Mouse (Mus musculus) CH12.LX (cell line): ENCODE data around the gene Acsl6. TPM values are rescaled to one million over a fixed set of nuclear protein-coding genes. Genes with fewer than 3 reads are reported as not detected.
A peak's percentile ranks its signal among the peaks of the same experiment; 100 is the strongest.

Experiments used
- DNase-seq: peaks from one replicate; pipeline ENCODE4 v3.0.0-alpha.2; 2013; ENCODE audit errors: extremely low read depth
- H3K27ac ChIP-seq: 2 replicates; pipeline ENCODE4 v1.5.1; 2012; ENCODE audit warnings: low read depth, mild to moderate bottlenecking, control low read depth, moderate library complexity; ENCODE audit not compliant: insufficient read depth
- H3K27me3 ChIP-seq: replicated peaks from 2 replicates; pipeline ENCODE3; 2012; ENCODE audit warnings: inconsistent platforms
- H3K36me3 ChIP-seq, 2 experiments: replicated peaks in 1 of 2; 2 replicates each; pipeline versions ENCODE3 to v1.6.1; 2012; ENCODE audit warnings: inconsistent platforms in 1 of 2, low read length in 1 of 2, mild to moderate bottlenecking in 1 of 2, mixed read lengths in 1 of 2, moderate library complexity in 1 of 2; ENCODE audit not compliant: control insufficient read depth in 1 of 2, insufficient read depth in 1 of 2
- H3K4me1 ChIP-seq, 2 experiments: 2 replicates each; pipeline ENCODE4 v1.6.1; 2012; ENCODE audit warnings: inconsistent platforms in 1 of 2, moderate library complexity in 1 of 2; ENCODE audit not compliant: insufficient read depth in 2 of 2, control insufficient read depth in 1 of 2
- H3K4me2 ChIP-seq: 2 replicates; pipeline ENCODE4 v1.6.1; 2012; ENCODE audit warnings: low read depth, mild to moderate bottlenecking, control low read depth; ENCODE audit not compliant: poor library complexity, insufficient read depth, severe bottlenecking
- H3K4me3 ChIP-seq, 3 experiments: fragments of 150-350 bp in 1 of 3; sonication (generic) in 1 of 3; replicated peaks in 1 of 3; 2 replicates each; pipeline versions ENCODE3 to v1.5.1; 2011 to 2012; ENCODE audit warnings: low read depth in 2 of 3, low read length in 2 of 3, mild to moderate bottlenecking in 2 of 3, moderate library complexity in 2 of 3, control low read depth in 1 of 3, improper control_type of control experiment in 1 of 3, inconsistent platforms in 1 of 3, mixed read lengths in 1 of 3; ENCODE audit not compliant: poor library complexity in 1 of 3
- H3K79me2 ChIP-seq: replicated peaks from 2 replicates; pipeline ENCODE4 v1.6.1; 2012; ENCODE audit warnings: mild to moderate bottlenecking, moderate library complexity; ENCODE audit not compliant: control insufficient read depth, poor library complexity, insufficient read depth, severe bottlenecking; ENCODE audit errors: extremely low read depth
- H3K9ac ChIP-seq: 2 replicates; pipeline ENCODE4 v1.6.1; 2012; ENCODE audit warnings: low read depth, mild to moderate bottlenecking, control low read depth, moderate library complexity; ENCODE audit not compliant: insufficient read depth
- H3K9me3 ChIP-seq: replicated peaks from 2 replicates; pipeline ENCODE3; 2012; ENCODE audit warnings: low read length, inconsistent platforms, mixed read lengths
- BHLHE40 ChIP-seq: IDR thresholded peaks from 2 replicates; pipeline ENCODE4 v1.6.1; 2011; ENCODE audit warnings: mild to moderate bottlenecking, low read depth, low read length, improper control_type of control experiment
- CHD1 ChIP-seq: IDR thresholded peaks from 2 replicates; pipeline ENCODE4 v1.6.1; 2012; ENCODE audit warnings: low read depth, low read length, improper control_type of control experiment, inconsistent platforms
- CHD2 ChIP-seq: IDR thresholded peaks from 2 replicates; pipeline ENCODE4 v1.6.1; 2011; ENCODE audit warnings: low read length, improper control_type of control experiment
- CTCF ChIP-seq, 2 experiments: IDR thresholded peaks in 1 of 2; conservative IDR thresholded peaks in 1 of 2; 2 replicates each; pipeline ENCODE4 v1.5.1; 2011 to 2012; ENCODE audit warnings: low read depth in 2 of 2, low read length in 2 of 2, improper control_type of control experiment in 1 of 2, inconsistent platforms in 1 of 2, mild to moderate bottlenecking in 1 of 2, moderate library complexity in 1 of 2
- E2F4 ChIP-seq: IDR thresholded peaks from 2 replicates; pipeline ENCODE4 v1.6.1; 2011; ENCODE audit warnings: low read depth, low read length, improper control_type of control experiment; ENCODE audit not compliant: insufficient replicate concordance
- ELF1 ChIP-seq: IDR thresholded peaks from 2 replicates; pipeline ENCODE4 v1.6.1; 2014; ENCODE audit warnings: low read depth, mild to moderate bottlenecking, inconsistent platforms, low read length, improper control_type of control experiment
- EP300 ChIP-seq: IDR thresholded peaks from 2 replicates; pipeline ENCODE4 v1.6.1; 2011; ENCODE audit warnings: low read length, improper control_type of control experiment
- ETS1 ChIP-seq: conservative IDR thresholded peaks from 2 replicates; pipeline ENCODE4 v1.6.1; 2012; ENCODE audit warnings: low read depth, mild to moderate bottlenecking, inconsistent platforms, low read length, improper control_type of control experiment, moderate library complexity
- GABPA ChIP-seq: IDR thresholded peaks from 2 replicates; pipeline ENCODE4 v1.6.1; 2012; ENCODE audit warnings: low read depth, low read length, improper control_type of control experiment, inconsistent platforms; ENCODE audit not compliant: insufficient replicate concordance
- HCFC1 ChIP-seq: IDR thresholded peaks from 2 replicates; pipeline ENCODE4 v1.6.1; 2012; ENCODE audit warnings: low read depth, mild to moderate bottlenecking, inconsistent platforms, low read length, improper control_type of control experiment
- IRF4 ChIP-seq: IDR thresholded peaks from 2 replicates; pipeline ENCODE4 v1.6.1; 2014; ENCODE audit warnings: low read depth, mild to moderate bottlenecking, inconsistent platforms, low read length, improper control_type of control experiment
- JUN ChIP-seq: IDR thresholded peaks from 2 replicates; pipeline ENCODE4 v1.6.1; 2011; ENCODE audit warnings: low read depth, mild to moderate bottlenecking, low read length, improper control_type of control experiment, moderate library complexity; ENCODE audit not compliant: insufficient read depth
- JUND ChIP-seq: conservative IDR thresholded peaks from 2 replicates; pipeline ENCODE4 v1.6.1; 2011; ENCODE audit warnings: low read depth, low read length, improper control_type of control experiment
- KAT2A ChIP-seq: IDR thresholded peaks from 2 replicates; pipeline ENCODE4 v1.6.1; 2012; ENCODE audit warnings: low read length, improper control_type of control experiment, inconsistent platforms; ENCODE audit not compliant: insufficient replicate concordance
- MAFK ChIP-seq: IDR thresholded peaks from 2 replicates; pipeline ENCODE4 v1.6.1; 2011; ENCODE audit warnings: low read length, improper control_type of control experiment; ENCODE audit not compliant: insufficient replicate concordance
- MAX ChIP-seq: IDR thresholded peaks from 2 replicates; pipeline ENCODE4 v1.6.1; 2011; ENCODE audit warnings: low read length, improper control_type of control experiment
- MAZ ChIP-seq: IDR thresholded peaks from 2 replicates; pipeline ENCODE4 v1.6.1; 2012; ENCODE audit warnings: low read depth, mild to moderate bottlenecking, inconsistent platforms, low read length, improper control_type of control experiment, moderate library complexity
- MEF2A ChIP-seq: IDR thresholded peaks from 2 replicates; pipeline ENCODE4 v1.6.1; 2014; ENCODE audit warnings: low read depth, mild to moderate bottlenecking, inconsistent platforms, low read length, improper control_type of control experiment, borderline replicate concordance
- MXI1 ChIP-seq: IDR thresholded peaks from 2 replicates; pipeline ENCODE4 v1.6.1; 2011; ENCODE audit warnings: mild to moderate bottlenecking, low read depth, low read length, improper control_type of control experiment
- MYC ChIP-seq: IDR thresholded peaks from 2 replicates; pipeline ENCODE4 v1.6.1; 2011; ENCODE audit warnings: low read depth, mild to moderate bottlenecking, improper control_type of control experiment, low read length
- NELFE ChIP-seq: IDR thresholded peaks from 2 replicates; pipeline ENCODE4 v1.6.1; 2011; ENCODE audit warnings: low read depth, low read length, improper control_type of control experiment
- NRF1 ChIP-seq: IDR thresholded peaks from 2 replicates; pipeline ENCODE4 v1.6.1; 2014; ENCODE audit warnings: low read depth, mild to moderate bottlenecking, inconsistent platforms, low read length, improper control_type of control experiment, moderate library complexity
- PAX5 ChIP-seq: IDR thresholded peaks from 2 replicates; pipeline ENCODE4 v1.6.1; 2012; ENCODE audit warnings: low read length, inconsistent platforms, mixed read lengths
- POLR2A ChIP-seq: IDR thresholded peaks from 2 replicates; pipeline ENCODE4 v1.6.1; 2011; ENCODE audit warnings: low read depth, mild to moderate bottlenecking, improper control_type of control experiment, low read length
- POLR2AphosphoS2 ChIP-seq: IDR thresholded peaks from 2 replicates; pipeline ENCODE4 v1.6.1; 2011; ENCODE audit warnings: low read depth, low read length, improper control_type of control experiment
- RAD21 ChIP-seq: IDR thresholded peaks from 2 replicates; pipeline ENCODE4 v1.6.1; 2011; ENCODE audit warnings: low read depth, mild to moderate bottlenecking, low read length, improper control_type of control experiment, moderate library complexity
- RCOR1 ChIP-seq: conservative IDR thresholded peaks from 2 replicates; pipeline ENCODE4 v1.6.1; 2012; ENCODE audit warnings: low read depth, mild to moderate bottlenecking, inconsistent platforms, low read length, improper control_type of control experiment
- SIN3A ChIP-seq: IDR thresholded peaks from 2 replicates; pipeline ENCODE4 v1.6.1; 2012; ENCODE audit warnings: low read length, improper control_type of control experiment, inconsistent platforms
- SMC3 ChIP-seq: IDR thresholded peaks from 2 replicates; pipeline ENCODE4 v1.6.1; 2011; ENCODE audit warnings: low read depth, low read length, improper control_type of control experiment
- TBP ChIP-seq: conservative IDR thresholded peaks from 2 replicates; pipeline ENCODE4 v1.6.1; 2011; ENCODE audit warnings: low read depth, low read length, improper control_type of control experiment
- TCF12 ChIP-seq: IDR thresholded peaks from 2 replicates; pipeline ENCODE4 v1.6.1; 2014; ENCODE audit warnings: low read depth, mild to moderate bottlenecking, inconsistent platforms, low read length, improper control_type of control experiment
- UBTF ChIP-seq: IDR thresholded peaks from 2 replicates; pipeline ENCODE4 v1.6.1; 2012; ENCODE audit warnings: low read depth, mild to moderate bottlenecking, inconsistent platforms, low read length, improper control_type of control experiment, moderate library complexity
- USF1 ChIP-seq: IDR thresholded peaks from 2 replicates; pipeline ENCODE4 v1.6.1; 2014; ENCODE audit warnings: low read depth, mild to moderate bottlenecking, inconsistent platforms, low read length, improper control_type of control experiment
- USF2 ChIP-seq: conservative IDR thresholded peaks from 2 replicates; pipeline ENCODE4 v1.6.1; 2011; ENCODE audit warnings: low read depth, low read length, improper control_type of control experiment
- ZC3H11A ChIP-seq: IDR thresholded peaks from 2 replicates; pipeline ENCODE4 v1.6.1; 2012; ENCODE audit warnings: low read depth, mild to moderate bottlenecking, inconsistent platforms, low read length, improper control_type of control experiment
- ZKSCAN1 ChIP-seq: IDR thresholded peaks from 2 replicates; pipeline ENCODE4 v1.6.1; 2012; ENCODE audit warnings: low read depth, inconsistent platforms, low read length, improper control_type of control experiment, borderline replicate concordance
- ZMIZ1 ChIP-seq: IDR thresholded peaks from 2 replicates; pipeline ENCODE4 v1.6.1; 2012; ENCODE audit warnings: low read depth, mild to moderate bottlenecking, inconsistent platforms, low read length, improper control_type of control experiment
- ZNF384 ChIP-seq: IDR thresholded peaks from 2 replicates; pipeline ENCODE4 v1.6.1; 2012; ENCODE audit warnings: low read depth, low read length, improper control_type of control experiment, inconsistent platforms
- dilution Hi-C: fragments of 300-500 bp; cut with MboI; formaldehyde crosslinking; loops from 2 replicates; pipeline ENCODE4 v1.14.3; 2020; ENCODE audit warnings: low sequenced_read_pairs; ENCODE audit not compliant: extremely low pct_unique_long_range_greater_than_20kb, extremely low pct_ligation_motif_present
- in situ Hi-C: fragments of 300-500 bp; cut with MboI; formaldehyde crosslinking; loops from 3 replicates; pipeline ENCODE4 v1.14.3; 2019; ENCODE audit warnings: low sequenced_read_pairs, low pct_ligation_motif_present, low pct_unique_long_range_greater_than_20kb, mixed read lengths
- polyA plus RNA-seq: library from polyadenylated mRNA; unstranded; fragments of >175 nt; gene quantifications from 2 replicates; pipeline ENCODE4 v1.2.1, GENCODE M21; 2012; ENCODE audit warnings: low read depth; ENCODE audit not compliant: insufficient read length
- total RNA-seq, 2 experiments: library from RNA; depleted of rRNA; stranded (reverse); fragments of 300-350 nt in 1 of 2; fragments of >200 nt in 1 of 2; gene quantifications; 2 replicates each; pipeline ENCODE4 v1.2.3; 2012 to 2014

Acsl6 gene
- total and polyA plus RNA-seq, 3 experiments, result 74.1 to 222 (median 96.9) TPM

DNA sequence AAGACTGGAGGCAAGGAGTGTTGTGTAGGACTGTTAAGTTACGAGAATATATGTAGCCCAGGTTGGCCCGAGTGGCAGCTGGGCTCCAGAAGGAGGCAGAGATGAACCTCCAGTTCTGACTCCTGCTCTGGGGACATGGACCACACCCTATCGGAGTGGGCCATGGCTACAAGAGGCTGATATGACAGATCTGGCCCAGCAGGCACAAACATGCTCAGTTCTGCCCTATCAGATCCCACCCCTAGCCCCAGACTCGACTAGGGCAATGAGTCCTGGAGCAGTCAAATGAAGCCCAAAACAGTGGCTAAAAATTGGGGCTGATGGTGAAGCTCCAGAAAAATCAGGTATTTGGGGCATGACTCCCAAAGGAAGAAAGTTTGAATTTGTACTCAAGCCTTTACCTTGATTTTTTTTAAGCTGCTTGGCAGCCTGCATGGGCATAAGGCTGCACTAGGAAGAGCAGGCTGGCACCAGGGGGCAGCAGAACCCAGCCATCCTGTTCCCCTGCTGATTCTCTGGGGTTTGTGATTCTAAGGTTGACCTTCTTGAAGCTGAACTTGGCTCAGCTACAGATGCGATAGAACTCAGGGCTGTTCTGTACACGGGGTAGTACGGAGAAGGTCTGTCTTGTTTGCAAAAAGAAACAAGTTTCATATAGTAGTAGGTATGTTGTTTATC lies 3.7 kb downstream of the Acsl6 start:
- DNase-seq, result peak; percentile 71
- no peaks in the 10 kb centered on the region for H3K9me3 ChIP-seq
- no peaks in the 10 kb centered on the region for H3K27me3 ChIP-seq
- no peak overlapping the region for H3K4me2 ChIP-seq
- H3K36me3 ChIP-seq, result peaks cover 0 to 36% of the 10 kb centered on the region in 2 experiments
- dilution Hi-C loops (no loop called here), in situ Hi-C loops (loop anchor here (5.0 to 25.0 kb wide), 4 partner anchors 50 to 355 kb away; partner anchors contain the start of gene Fnip1)
- H3K4me1 ChIP-seq, result peaks cover 10 to 77% of the 10 kb centered on the region in 2 experiments
- no peak overlapping the region for H3K27ac ChIP-seq
- TF ChIP-seq MAZ (no peak), RCOR1 (no peak), JUN (no peak), IRF4 (no peak; the same call in 1 of the 2 replicates), ZC3H11A (peak; percentile 56), NRF1 (no peak), MEF2A (no peak), USF1 (no peak), SMC3 (peak; percentile 95), ZMIZ1 (no peak), KAT2A (no peak), HCFC1 (no peak), EP300 (no peak), RAD21 (peak; percentile 94), E2F4 (no peak), POLR2AphosphoS2 (no peak), POLR2A (no peak), MYC (0 out of 2 replicates have a peak, but pooled peaks have one; percentile 16), ELF1 (no peak), USF2 (no peak), BHLHE40 (no peak), JUND (no peak), ZNF384 (peak; percentile 66), CTCF (conservative IDR thresholded peaks at IDR 0.05 in 1 of 2, IDR thresholded peaks at IDR 0.05 in 1 of 2; ENCODE audit: low read depth in 2 of 2, low read length in 2 of 2) (peak; percentile 56 to 93; a peak in 3 of 4 replicates), TBP (no peak), NELFE (no peak), CHD1 (no peak), MAFK (no peak), ETS1 (no peak), CHD2 (no peak), GABPA (no peak), PAX5 (no peak), MAX (no peak), ZKSCAN1 (0 out of 2 replicates have a peak, but pooled peaks have one; percentile 24), TCF12 (no peak), UBTF (no peak), MXI1 (no peak), SIN3A (no peak)
- H3K9ac ChIP-seq, result no peak overlapping the region
- H3K4me3 ChIP-seq, result no peak overlapping the region
- peaks cover 42% of the 10 kb centered on the region for H3K79me2 ChIP-seq
